Mouse (Mus musculus) liver, adult 2 months (tissue): Measurements from ENCODE around the gene Crb1. TPM values are rescaled to one million over a fixed set of nuclear protein-coding genes. Genes with fewer than 3 reads are reported as not detected.

Experiments
- DNase-seq: peaks from one replicate; pipeline ENCODE4 v3.0.0-alpha.2; 2011; ENCODE audit warnings: low read depth, low spot score; ENCODE audit errors: extremely low read depth
- H3K27ac ChIP-seq: fragments of 200-500 bp; replicated peaks from 2 replicates; pipeline ENCODE4 v1.5.1; 2012; ENCODE audit warnings: low read depth, mild to moderate bottlenecking, control low read depth, inconsistent platforms, low read length; ENCODE audit not compliant: insufficient read depth
- H3K27me3 ChIP-seq: fragments of 200-500 bp; 2 replicates; pipeline ENCODE4 v1.6.1; 2012; ENCODE audit warnings: mild to moderate bottlenecking, moderate library complexity, low read length, inconsistent platforms; ENCODE audit not compliant: control insufficient read depth, insufficient read depth
- H3K36me3 ChIP-seq: fragments of 200-500 bp; 2 replicates; pipeline ENCODE4 v1.6.1; 2012; ENCODE audit warnings: low read length, inconsistent platforms; ENCODE audit not compliant: control insufficient read depth, insufficient read depth
- H3K4me1 ChIP-seq: fragments of 200-500 bp; 2 replicates; pipeline ENCODE4 v1.6.1; 2011; ENCODE audit warnings: low read length; ENCODE audit not compliant: control insufficient read depth, insufficient read depth
- H3K4me3 ChIP-seq: fragments of 200-500 bp; 2 replicates; pipeline ENCODE4 v1.5.1; 2011; ENCODE audit warnings: low read depth, mild to moderate bottlenecking, control low read depth, low read length, moderate library complexity; ENCODE audit not compliant: insufficient read depth
- H3K79me2 ChIP-seq: fragments of 200-500 bp; 2 replicates; pipeline ENCODE4 v1.6.1; 2012; ENCODE audit warnings: inconsistent platforms, mild to moderate bottlenecking, low read length, moderate library complexity; ENCODE audit not compliant: control insufficient read depth, insufficient read depth
- H3K9ac ChIP-seq: fragments of 200-500 bp; 2 replicates; pipeline ENCODE4 v1.6.1; 2012; ENCODE audit warnings: low read depth, mild to moderate bottlenecking, control low read depth, inconsistent platforms, low read length
- CTCF ChIP-seq: fragments of 200-500 bp; IDR thresholded peaks from 2 replicates; pipeline ENCODE4 v1.5.1; 2011; ENCODE audit warnings: low read depth, low read length, control low read depth
- POLR2A ChIP-seq: fragments of 200-500 bp; IDR thresholded peaks from 2 replicates; pipeline ENCODE4 v1.6.1; 2011; ENCODE audit warnings: low read length, control low read depth; ENCODE audit not compliant: insufficient read depth; ENCODE audit errors: extremely low read depth
- WGBS: fragments of 180-500 bp; shearing (Covaris S2); methylation state at CpG from one replicate; pipeline ENCODE4 v1.1.7; 2018; 5-methylcytosine and 5-hydroxymethylcytosine counted together
- polyA plus RNA-seq: library from polyadenylated mRNA; depleted of rRNA; stranded (reverse); fragments of >200 nt; gene quantifications from 2 replicates; pipeline ENCODE4 v1.2.3, GENCODE M21; 2012
- total RNA-seq: library from RNA; depleted of rRNA; stranded (reverse); fragments of >200 nt; gene quantifications from 2 replicates; pipeline ENCODE4 v1.2.3, GENCODE M21; 2014

Gene Crb1
- total and polyA plus RNA-seq, 2 experiments, result not detected

GRCm38 (mm10) chr1:139391747-139392146 is 14.8 kb upstream of the Crb1 start:
- no peak for TF ChIP-seq CTCF
- no peak for TF ChIP-seq POLR2A
- Histone ChIP-seq H3K36me3 (no peaks in the 10 kb centered on the region), H3K27me3 (no peaks in the 10 kb centered on the region), H3K4me1 (no peaks in the 10 kb centered on the region), H3K79me2 (no peaks in the 10 kb centered on the region), H3K27ac (no peak overlapping the region), H3K9ac (no peak overlapping the region), H3K4me3 (no peak overlapping the region)
- 73% methylated on average over 2 of the region's 2 CpGs for WGBS
- no peak for DNase-seq

DNA sequence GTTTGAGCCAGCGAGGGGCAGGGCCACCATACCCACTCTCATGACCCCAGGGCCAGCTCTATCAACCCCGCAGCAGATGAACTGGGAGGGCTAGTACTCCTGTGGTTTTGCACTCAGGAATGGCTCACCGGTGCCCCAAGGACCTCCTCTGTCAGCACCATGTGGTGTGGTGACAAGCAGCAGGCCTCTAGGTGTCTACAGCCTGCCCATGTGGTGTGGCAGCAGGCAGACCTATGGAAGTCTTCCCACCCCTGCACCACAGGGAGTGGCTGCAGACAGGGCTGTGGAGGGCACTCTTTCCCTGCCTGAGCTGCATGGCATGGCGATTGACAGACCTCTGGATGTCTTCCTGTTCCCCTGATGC is 2.7 kb upstream of the Crb1 start:
- Histone ChIP-seq H3K27me3 (no peaks in the 10 kb centered on the region), H3K9ac (no peak overlapping the region), H3K4me1 (no peaks in the 10 kb centered on the region), H3K36me3 (no peaks in the 10 kb centered on the region), H3K4me3 (no peak overlapping the region), H3K79me2 (no peaks in the 10 kb centered on the region), H3K27ac (no peak overlapping the region)
- WGBS, result 18% methylated on average over 4 of the region's 4 CpGs
- TF ChIP-seq CTCF (no peak), POLR2A (no peak)
- DNase-seq, result no peak

- H3K4me1 ChIP-seq, result no peaks in the 10 kb centered on the region
- no peak overlapping the region for H3K9ac ChIP-seq
- 24% methylated on average over 11 of the region's 11 CpGs for WGBS
- TF ChIP-seq CTCF (no peak), POLR2A (no peak)
- no peaks in the 10 kb centered on the region for H3K79me2 ChIP-seq
- no peaks in the 10 kb centered on the region for H3K36me3 ChIP-seq
- DNase-seq, result no peak
- no peak overlapping the region for H3K4me3 ChIP-seq
- no peak overlapping the region for H3K27ac ChIP-seq
- H3K27me3 ChIP-seq, result no peaks in the 10 kb centered on the region
Measured at GRCm38 (mm10) chr1:139378861-139379620, 2.1 kb upstream of the Crb1 start.

DNA sequence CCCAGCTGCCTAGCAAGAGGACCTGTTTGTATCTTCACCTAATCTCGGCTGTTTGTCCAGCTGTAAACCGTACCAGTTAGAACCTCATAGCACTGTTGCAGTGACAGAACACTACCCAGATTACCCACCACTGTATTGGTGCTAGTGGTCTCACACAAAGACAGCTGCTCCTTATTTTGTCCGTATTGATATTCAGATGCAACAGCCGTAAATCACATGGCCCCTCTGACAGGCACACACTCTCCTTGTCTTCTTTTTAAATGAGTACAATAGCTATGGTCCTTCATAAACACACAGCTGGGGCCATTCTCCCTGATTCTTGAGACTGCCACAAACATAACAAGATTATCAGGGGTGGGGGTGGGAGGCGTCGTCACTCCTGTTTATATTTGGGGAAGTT is 1.0 kb downstream of the Crb1 start:
- H3K36me3 ChIP-seq, result no peaks in the 10 kb centered on the region
- WGBS, result 58% methylated on average over 6 of the region's 6 CpGs
- no peak overlapping the region for H3K4me3 ChIP-seq
- DNase-seq, result no peak
- H3K27ac ChIP-seq, result no peak overlapping the region
- no peaks in the 10 kb centered on the region for H3K4me1 ChIP-seq
- TF ChIP-seq CTCF, result no peak
- no peak for TF ChIP-seq POLR2A
- H3K79me2 ChIP-seq, result no peaks in the 10 kb centered on the region
- no peak overlapping the region for H3K9ac ChIP-seq
- H3K27me3 ChIP-seq, result no peaks in the 10 kb centered on the region

DNA sequence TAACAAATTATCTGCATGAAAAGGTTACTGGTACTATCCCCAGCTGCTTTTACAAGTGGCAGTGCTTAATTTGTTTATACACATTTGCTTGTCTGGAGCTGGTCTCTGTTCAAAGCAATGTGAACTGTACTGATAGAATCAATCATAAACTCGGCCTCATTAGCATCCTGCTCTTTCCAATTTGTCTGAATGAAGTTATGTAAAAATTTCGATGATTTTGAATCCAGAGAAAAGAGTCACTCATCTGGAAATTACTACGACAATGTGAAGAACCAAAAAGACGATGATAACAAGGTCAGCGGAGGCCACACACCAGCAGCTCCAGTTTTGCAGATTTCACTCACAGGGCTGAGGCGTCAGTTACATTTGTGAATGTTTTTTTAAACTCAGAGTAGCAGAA is 5.6 kb downstream of the Crb1 start:
- H3K27me3 ChIP-seq, result no peaks in the 10 kb centered on the region
- H3K79me2 ChIP-seq, result no peaks in the 10 kb centered on the region
- WGBS, result 70% methylated on average over 6 of the region's 6 CpGs
- no peak for DNase-seq
- TF ChIP-seq POLR2A (no peak), CTCF (no peak)
- no peaks in the 10 kb centered on the region for H3K36me3 ChIP-seq
- no peaks in the 10 kb centered on the region for H3K4me1 ChIP-seq
- no peak overlapping the region for H3K4me3 ChIP-seq
- no peak overlapping the region for H3K9ac ChIP-seq
- no peak overlapping the region for H3K27ac ChIP-seq

GRCm38 (mm10) chr1:139348566-139348965 is 28.3 kb downstream of the Crb1 start:
- no peak overlapping the region for H3K27ac ChIP-seq
- TF ChIP-seq CTCF, result no peak
- no peak for TF ChIP-seq POLR2A
- H3K9ac ChIP-seq, result no peak overlapping the region
- H3K36me3 ChIP-seq, result no peaks in the 10 kb centered on the region
- no peak for DNase-seq
- WGBS, result 52% methylated on average over 4 of the region's 4 CpGs
- no peaks in the 10 kb centered on the region for H3K79me2 ChIP-seq
- H3K4me1 ChIP-seq, result no peaks in the 10 kb centered on the region
- H3K4me3 ChIP-seq, result no peak overlapping the region
- H3K27me3 ChIP-seq, result no peaks in the 10 kb centered on the region
